Mouse (Mus musculus) kidney, postnatal 36 days (tissue): ENCODE results near the gene Tmem256.

Experiments
- DNase-seq, 2 experiments: peaks; one replicate each; pipeline ENCODE4 v3.0.0; 2021 to 2022; ENCODE audit warnings: mixed read lengths in 2 of 2

Tmem256 gene

GRCm38 (mm10) chr11:69837952-69838713 lies at the start of gene Tmem256:
Gene Tmem256, plus strand, starts transcription at chr11:69838514.
- peak; percentile 97 to 99 for DNase-seq

- DNase-seq: no peak
Observed at GRCm38 (mm10) chr11:69789431-69789830, 48.9 kb upstream of the Tmem256 start.

- no peak for DNase-seq
Observed at GRCm38 (mm10) chr11:69791420-69791819, 46.9 kb upstream of the Tmem256 start.

GRCm38 (mm10) chr11:69793429-69793828 lies 44.9 kb upstream of the Tmem256 start:
- DNase-seq: no peak

GRCm38 (mm10) chr11:69795168-69795982 lies 42.9 kb upstream of the Tmem256 start, which contains the start of gene Chrnb1:
Gene Chrnb1, minus strand, starts transcription at chr11:69795943.
- DNase-seq: peak; percentile 98 to 99

GRCm38 (mm10) chr11:69795983-69796435 lies 42.3 kb upstream of the Tmem256 start:
- DNase-seq: no peak

GRCm38 (mm10) chr11:69797924-69798323 lies 40.4 kb upstream of the Tmem256 start:
- DNase-seq: no peak

GRCm38 (mm10) chr11:69799394-69800137 lies 38.7 kb upstream of the Tmem256 start:
- no peak for DNase-seq

- DNase-seq: peak in 1 of 2 experiments; percentile 36
Observed at GRCm38 (mm10) chr11:69800138-69800391, 38.2 kb upstream of the Tmem256 start.

GRCm38 (mm10) chr11:69800392-69801197 lies 37.7 kb upstream of the Tmem256 start:
- DNase-seq: peak; percentile 54 to 73

- DNase-seq: peak in 1 of 2 experiments; percentile 27
Observed at GRCm38 (mm10) chr11:69801379-69801977, 36.8 kb upstream of the Tmem256 start, which contains the start of gene Fgf11. Gene Fgf11, minus strand, starts transcription at chr11:69801857.

- DNase-seq: peak; percentile 82 to 93
Observed at GRCm38 (mm10) chr11:69802648-69803105, 35.6 kb upstream of the Tmem256 start.

GRCm38 (mm10) chr11:69803328-69803727 lies 35.0 kb upstream of the Tmem256 start:
- DNase-seq: no peak

- DNase-seq: peak; percentile 87 to 90
Observed at GRCm38 (mm10) chr11:69803786-69804651, 34.3 kb upstream of the Tmem256 start.

GRCm38 (mm10) chr11:69804652-69804940 lies 33.7 kb upstream of the Tmem256 start:
- peak; percentile 51 to 71 for DNase-seq

- DNase-seq: peak; percentile 81 to 92
Observed at GRCm38 (mm10) chr11:69804972-69805909, 33.1 kb upstream of the Tmem256 start, which contains the start of gene Tmem102. Gene Tmem102, minus strand, starts transcription at chr11:69805624.

- no peak for DNase-seq
Observed at GRCm38 (mm10) chr11:69806378-69806777, 31.9 kb upstream of the Tmem256 start.

GRCm38 (mm10) chr11:69807641-69808040 lies 30.7 kb upstream of the Tmem256 start:
- DNase-seq: no peak

- no peak for DNase-seq
Observed at GRCm38 (mm10) chr11:69810280-69810679, 28.0 kb upstream of the Tmem256 start.

- DNase-seq: no peak
Observed at GRCm38 (mm10) chr11:69815155-69815554, 23.2 kb upstream of the Tmem256 start, which contains the start of gene Gm39566. Gene Gm39566, minus strand, starts transcription at chr11:69815298.
